Mouse (Mus musculus) heart, adult 2 months (tissue): ENCODE data around the gene Slc44a2. TPM values are rescaled to one million over a fixed set of nuclear protein-coding genes. Genes with fewer than 3 reads are reported as not detected.
"Not testable (repeated sequence)": the region's sequence is repeated elsewhere in the genome, so short reads cannot be mapped to it uniquely, and the experiment has no call there.

Source experiments
- DNase-seq, 2 experiments: peaks; one replicate each; pipeline ENCODE4 v3.0.0; 2021
- H3K27ac ChIP-seq: fragments of 200-600 bp; 2 replicates; pipeline ENCODE4 v1.8.1; 2022
- H3K27me3 ChIP-seq: fragments of 200-500 bp; 2 replicates; pipeline ENCODE4 v1.6.1; 2012; ENCODE audit warnings: mild to moderate bottlenecking, low read length, inconsistent platforms, mixed read lengths; ENCODE audit not compliant: control insufficient read depth, insufficient read depth
- H3K36me3 ChIP-seq: fragments of 200-500 bp; 2 replicates; pipeline ENCODE4 v1.6.1; 2012; ENCODE audit warnings: low read length, inconsistent platforms; ENCODE audit not compliant: control insufficient read depth, insufficient read depth
- H3K4me1 ChIP-seq: fragments of 200-500 bp; 2 replicates; pipeline ENCODE4 v1.6.1; 2011; ENCODE audit warnings: low read length; ENCODE audit not compliant: control insufficient read depth, insufficient read depth
- H3K4me3 ChIP-seq: fragments of 200-600 bp; 2 replicates; pipeline ENCODE4 v1.8.1; 2022
- H3K79me2 ChIP-seq: fragments of 200-500 bp; replicated peaks from 2 replicates; pipeline ENCODE4 v1.6.1; 2012; ENCODE audit warnings: mild to moderate bottlenecking, inconsistent platforms, low read length, moderate library complexity, mixed read lengths; ENCODE audit not compliant: control insufficient read depth, insufficient read depth
- H3K9ac ChIP-seq: fragments of 200-500 bp; 2 replicates; pipeline ENCODE4 v1.6.1; 2012; ENCODE audit warnings: low read depth, mild to moderate bottlenecking, control low read depth, inconsistent platforms, low read length, mixed read lengths
- CTCF ChIP-seq: fragments of 200-600 bp; IDR thresholded peaks from 2 replicates; pipeline ENCODE4 v1.8.1; 2022; ENCODE audit warnings: antibody characterized with exemption, mild to moderate bottlenecking, moderate library complexity
- EP300 ChIP-seq: fragments of 200-500 bp; IDR thresholded peaks from 2 replicates; pipeline ENCODE4 v1.6.1; 2011; ENCODE audit warnings: low read depth, low read length, control low read depth; ENCODE audit not compliant: insufficient read depth
- POLR2A ChIP-seq: fragments of 200-500 bp; IDR thresholded peaks from 2 replicates; pipeline ENCODE4 v1.6.1; 2011; ENCODE audit warnings: mild to moderate bottlenecking, low read depth, low read length, control low read depth; ENCODE audit not compliant: insufficient read depth
- WGBS: fragments of 180-500 bp; shearing (Covaris S2); methylation state at CpG from one replicate; pipeline ENCODE4 v1.1.7; 2018; 5-methylcytosine and 5-hydroxymethylcytosine counted together
- intact Hi-C: fragments of 180-260 bp; cut with DNase I; formaldehyde crosslinking; loops from one replicate; pipeline ENCODE4 v1.15.1; 2025
- polyA plus RNA-seq: library from polyadenylated mRNA; depleted of rRNA; stranded (reverse); fragments of >200 nt; gene quantifications from 2 replicates; pipeline ENCODE4 v1.2.3, GENCODE M21; 2012
- total RNA-seq, 2 experiments: library from RNA; stranded (reverse); gene quantifications; 2 replicates each; pipeline ENCODE4 v1.2.3; 2021

Slc44a2 gene
- total and polyA plus RNA-seq, 3 experiments = 77.0 to 89.5 (median 86.8) TPM

DNA sequence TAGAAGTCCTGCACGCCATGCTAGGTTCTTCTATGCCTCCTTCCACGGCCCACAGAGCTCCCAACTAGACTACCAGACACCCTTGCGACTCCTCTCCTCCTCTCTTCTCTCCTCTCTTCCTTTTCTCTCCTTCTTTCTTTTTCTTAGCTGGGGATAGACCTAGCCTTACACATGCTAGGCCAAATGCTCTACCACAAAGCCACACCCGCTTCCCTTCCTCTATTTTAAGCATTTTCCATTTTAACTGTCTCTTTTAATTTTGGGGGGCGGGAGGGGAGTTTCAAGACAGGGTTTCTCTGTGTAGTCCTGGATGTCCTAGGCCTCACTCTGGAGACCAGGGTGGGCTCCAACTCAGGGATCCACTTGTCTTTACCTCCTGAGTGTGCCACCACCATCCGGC is 1.7 kb upstream of the Slc44a2 start:
- intact Hi-C loops = no loop called here
- Histone ChIP-seq H3K27me3 (no peaks in the 10 kb centered on the region), H3K4me3 (no peak overlapping the region), H3K27ac (no peak overlapping the region), H3K36me3 (no peaks in the 10 kb centered on the region), H3K9ac (no peak overlapping the region), H3K79me2 (no peaks in the 10 kb centered on the region), H3K4me1 (peaks cover 5% of the 10 kb centered on the region)
- TF ChIP-seq POLR2A (no peak), CTCF (no peak), EP300 (no peak)
- DNase-seq = no peak
- 87% methylated on average over 6 of the region's 6 CpGs for WGBS

DNA sequence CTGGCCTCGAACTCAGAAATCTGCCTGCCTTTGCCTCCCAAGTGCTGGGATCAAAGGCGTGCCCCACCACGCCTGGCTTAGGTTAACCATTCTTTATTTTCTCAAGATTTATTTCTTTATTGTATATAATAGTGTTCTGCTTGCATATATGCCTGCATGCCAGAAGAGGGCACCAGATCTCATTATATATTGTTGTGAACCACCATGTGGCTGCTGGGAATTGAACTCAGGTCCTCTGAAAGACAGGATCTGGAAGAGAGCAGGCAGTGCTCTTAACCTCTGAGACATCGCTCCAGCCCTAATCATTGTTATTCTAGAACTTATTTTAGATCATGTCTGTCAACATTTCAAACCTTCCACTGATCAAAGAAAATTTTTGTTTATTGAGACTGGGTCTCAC is 995 bp upstream of the Slc44a2 start:
- Histone ChIP-seq H3K27ac (no peak overlapping the region), H3K79me2 (peaks cover 1% of the 10 kb centered on the region; the same call in 1 of the 2 replicates), H3K4me3 (no peak overlapping the region), H3K27me3 (no peaks in the 10 kb centered on the region), H3K9ac (no peak overlapping the region), H3K36me3 (no peaks in the 10 kb centered on the region), H3K4me1 (peaks cover 7% of the 10 kb centered on the region)
- intact Hi-C loops = no loop called here
- 96% methylated on average over 4 of the region's 4 CpGs for WGBS
- TF ChIP-seq POLR2A (no peak), CTCF (peak; percentile 42)
- DNase-seq = no peak

DNA sequence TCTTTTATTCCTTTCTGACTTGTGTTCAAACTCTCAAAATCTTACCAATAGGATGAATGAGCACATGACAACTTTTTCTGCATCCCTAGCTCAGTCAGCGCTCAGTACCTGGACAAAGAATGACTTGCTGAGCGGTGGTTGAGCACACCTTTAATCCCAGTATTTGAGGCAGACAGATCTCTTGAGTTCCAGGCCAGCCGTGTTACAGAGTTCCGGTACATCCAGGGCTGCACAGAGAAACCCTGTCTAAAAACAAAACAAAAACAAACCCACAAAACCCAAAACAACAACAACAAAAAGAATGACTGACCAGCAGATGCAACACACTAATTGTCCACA is 249 bp upstream of the Slc44a2 start:
- intact Hi-C loops = no loop called here
- peak overlapping the region; percentile 95 for H3K27ac ChIP-seq
- WGBS = 24% methylated on average over 4 of the region's 4 CpGs

DNA sequence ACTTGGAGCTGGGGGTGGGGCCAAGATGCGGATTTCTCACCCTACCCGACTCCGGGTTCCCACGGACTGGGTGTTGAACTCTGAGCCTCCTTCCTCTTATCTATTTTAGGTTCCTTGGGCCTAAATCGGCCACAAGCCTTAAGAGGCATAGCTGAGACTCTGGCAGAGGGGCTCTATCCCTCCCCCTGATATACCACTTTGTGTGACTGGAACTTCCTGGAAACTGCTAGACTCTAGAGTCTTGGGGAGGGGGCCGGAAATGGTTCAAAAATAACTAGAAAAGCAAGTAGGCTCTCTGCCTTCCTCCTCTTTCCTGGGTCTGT is 976 bp downstream of the Slc44a2 start:
- peak overlapping the region; percentile 74 for H3K9ac ChIP-seq
- H3K27me3 ChIP-seq = no peaks in the 10 kb centered on the region
- peaks cover 9% of the 10 kb centered on the region for H3K4me1 ChIP-seq
- H3K4me3 ChIP-seq = peak overlapping the region; percentile 82
- no peaks in the 10 kb centered on the region for H3K36me3 ChIP-seq
- peaks cover 4% of the 10 kb centered on the region for H3K79me2 ChIP-seq
- intact Hi-C loops = no loop called here
- 3% methylated on average over 6 of the region's 6 CpGs for WGBS
- peak; percentile 65 to 73 for DNase-seq
- TF ChIP-seq EP300 (no peak), POLR2A (peak; percentile 52; the same call in 1 of the 2 replicates)
- H3K27ac ChIP-seq = peak overlapping the region; percentile 95

More for the DNA sequence above, 249 bp upstream of the Slc44a2 start:
- Histone ChIP-seq H3K79me2 (peaks cover 3% of the 10 kb centered on the region), H3K4me1 (peaks cover 9% of the 10 kb centered on the region), H3K4me3 (peak overlapping the region; percentile 82), H3K27me3 (no peaks in the 10 kb centered on the region), H3K9ac (no peak overlapping the region), H3K36me3 (no peaks in the 10 kb centered on the region)
- TF ChIP-seq EP300 (no peak), POLR2A (no peak), CTCF (no peak)
- no peak for DNase-seq

DNA sequence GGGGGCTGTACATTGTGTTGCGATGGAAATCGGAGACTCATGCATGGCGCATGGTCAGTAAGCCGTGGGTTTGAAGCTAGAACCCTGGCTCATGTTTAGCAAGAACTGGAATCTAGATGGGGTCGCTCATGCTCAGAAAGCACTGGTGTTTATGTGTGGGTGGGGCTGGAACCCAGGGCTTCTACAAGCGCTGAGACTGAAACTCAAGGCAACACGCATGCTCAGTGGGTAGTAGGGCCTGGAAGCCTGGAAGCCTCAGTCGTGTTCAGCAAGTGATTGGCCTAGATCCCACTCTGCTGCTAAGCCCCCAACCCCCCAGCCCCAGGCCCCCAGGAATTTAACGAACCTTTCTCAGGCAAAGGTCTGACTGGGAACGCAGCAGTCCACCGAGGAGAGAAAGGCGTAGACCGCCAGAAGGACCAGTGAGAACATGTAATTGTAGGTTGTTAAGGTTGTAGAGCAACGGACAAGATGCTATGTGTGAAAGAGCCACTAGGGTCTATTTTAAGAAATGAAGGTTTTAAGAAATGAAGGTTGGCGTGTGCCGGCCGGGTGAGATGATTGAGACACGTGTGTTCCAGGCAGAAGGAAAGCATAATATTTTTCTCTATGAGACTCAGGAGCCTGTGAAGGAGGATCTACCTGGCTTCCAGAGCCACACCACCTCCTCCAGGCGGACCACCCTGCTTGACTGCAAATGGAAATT is 1.9 kb downstream of the Slc44a2 start:
- Histone ChIP-seq H3K27me3 (no peaks in the 10 kb centered on the region), H3K4me3 (peak overlapping the region; percentile 82; the same call in 1 of the 2 replicates), H3K36me3 (no peaks in the 10 kb centered on the region), H3K4me1 (peaks cover 11% of the 10 kb centered on the region), H3K27ac (peak overlapping the region; percentile 95), H3K79me2 (peaks cover 4% of the 10 kb centered on the region), H3K9ac (peak overlapping the region; percentile 19; the same call in 1 of the 2 replicates)
- intact Hi-C loops = no loop called here
- WGBS = 59% methylated on average over 19 of the region's 19 CpGs
- DNase-seq = no peak
- no peak for TF ChIP-seq POLR2A
- TF ChIP-seq CTCF = peak; percentile 24; the same call in 1 of the 2 replicates

DNA sequence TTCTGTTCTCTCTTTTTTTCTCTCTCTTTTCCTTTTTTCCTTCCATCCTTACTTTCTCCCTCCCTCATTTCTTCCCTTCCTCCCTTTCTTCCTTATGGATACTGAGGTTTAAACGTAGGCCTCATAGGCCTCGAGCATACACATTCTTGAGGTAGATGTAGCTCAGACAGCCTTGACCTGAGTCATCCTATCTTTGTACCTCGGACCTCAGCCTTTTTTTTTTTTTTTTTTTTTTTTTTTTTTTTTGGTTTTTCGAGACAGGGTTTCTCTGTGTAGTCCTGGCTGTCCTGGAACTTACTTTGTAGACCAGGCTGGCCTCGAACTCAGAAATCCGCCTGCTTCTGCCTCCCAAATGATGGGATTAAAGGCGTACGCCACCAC is 2.4 kb downstream of the Slc44a2 start:
- DNase-seq, intact Hi-C loops, H3K79me2 ChIP-seq, H3K27me3 ChIP-seq, H3K9ac ChIP-seq, H3K36me3 ChIP-seq, H3K4me3 ChIP-seq: not testable (repeated sequence)
- Histone ChIP-seq H3K4me1 (peaks cover 15% of the 10 kb centered on the region), H3K27ac (peak overlapping the region; percentile 95)
- 80% methylated on average over 8 of the region's 8 CpGs for WGBS
